Mouse (Mus musculus): ENCODE measurements around the gene Cpeb4. TPM values are rescaled to one million over a fixed set of nuclear protein-coding genes. Genes with fewer than 3 reads are reported as not detected.
A peak's percentile ranks its signal among the peaks of the same experiment; 100 is the strongest.

Gene Cpeb4
- polyA plus RNA-seq, 1 experiment from 2014 or later, result 5.0 TPM

DNA sequence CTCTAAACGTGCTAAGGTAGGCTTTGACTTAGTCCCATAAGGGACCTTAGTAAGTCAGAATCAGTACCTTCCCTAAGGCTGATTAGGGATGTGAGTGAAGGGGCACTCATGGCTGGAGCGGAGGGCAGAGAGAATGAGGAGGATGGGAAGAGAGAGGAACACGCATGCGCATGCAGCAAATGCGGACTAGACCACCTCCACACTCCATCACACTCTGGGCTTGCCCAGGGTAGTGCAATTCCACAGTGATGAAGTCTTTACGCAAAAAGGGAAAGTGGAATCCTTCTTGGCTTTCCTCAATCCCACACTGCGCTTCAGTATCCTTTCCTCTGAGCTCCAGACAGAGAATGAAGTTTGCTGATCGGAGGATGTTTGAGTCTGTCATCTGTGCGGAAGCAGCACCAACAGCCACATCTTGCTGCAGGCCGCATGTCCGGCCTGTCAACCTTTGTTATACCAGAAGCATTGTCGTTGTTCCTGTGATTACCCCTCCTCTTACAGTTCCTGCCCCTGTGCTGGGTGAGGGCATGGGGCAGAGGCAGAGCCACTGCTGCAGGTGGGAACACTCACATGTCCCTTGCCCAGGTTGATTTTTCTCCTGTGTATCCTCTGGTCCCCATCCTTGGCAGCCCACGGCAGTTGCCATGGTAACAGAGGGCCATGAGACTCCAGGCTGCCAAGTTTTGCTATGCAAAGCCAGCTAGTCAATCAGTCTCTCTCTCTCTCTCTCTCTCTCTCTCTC is 69.1 kb downstream of the Cpeb4 start:
- no peak overlapping the region for H3K27ac ChIP-seq (ENCODE audit: low read depth, low read length)
- H3K4me1 ChIP-seq (ENCODE audit: control insufficient read depth, insufficient read depth, low read length), result no peaks in the 10 kb centered on the region
- ATAC-seq (ENCODE audit: low FRiP score, low TSS enrichment), result no peak
- no peaks in the 10 kb centered on the region for H3K9me3 ChIP-seq (ENCODE audit: control insufficient read depth, low read length)
- H3K36me3 ChIP-seq (ENCODE audit: control insufficient read depth, insufficient read depth, low read length), result no peaks in the 10 kb centered on the region
- no peak overlapping the region for H3K9ac ChIP-seq (ENCODE audit: low read depth, low read length)
- no peaks in the 10 kb centered on the region for H3K27me3 ChIP-seq (ENCODE audit: control insufficient read depth, insufficient read depth, low read length)
- H3K4me2 ChIP-seq (replicated peaks; ENCODE audit: low read depth, low read length), result no peak overlapping the region
- no peak overlapping the region for H3K4me3 ChIP-seq (ENCODE audit: low read length)
- 68% methylated on average over 13 of the region's 13 CpGs for WGBS

DNA sequence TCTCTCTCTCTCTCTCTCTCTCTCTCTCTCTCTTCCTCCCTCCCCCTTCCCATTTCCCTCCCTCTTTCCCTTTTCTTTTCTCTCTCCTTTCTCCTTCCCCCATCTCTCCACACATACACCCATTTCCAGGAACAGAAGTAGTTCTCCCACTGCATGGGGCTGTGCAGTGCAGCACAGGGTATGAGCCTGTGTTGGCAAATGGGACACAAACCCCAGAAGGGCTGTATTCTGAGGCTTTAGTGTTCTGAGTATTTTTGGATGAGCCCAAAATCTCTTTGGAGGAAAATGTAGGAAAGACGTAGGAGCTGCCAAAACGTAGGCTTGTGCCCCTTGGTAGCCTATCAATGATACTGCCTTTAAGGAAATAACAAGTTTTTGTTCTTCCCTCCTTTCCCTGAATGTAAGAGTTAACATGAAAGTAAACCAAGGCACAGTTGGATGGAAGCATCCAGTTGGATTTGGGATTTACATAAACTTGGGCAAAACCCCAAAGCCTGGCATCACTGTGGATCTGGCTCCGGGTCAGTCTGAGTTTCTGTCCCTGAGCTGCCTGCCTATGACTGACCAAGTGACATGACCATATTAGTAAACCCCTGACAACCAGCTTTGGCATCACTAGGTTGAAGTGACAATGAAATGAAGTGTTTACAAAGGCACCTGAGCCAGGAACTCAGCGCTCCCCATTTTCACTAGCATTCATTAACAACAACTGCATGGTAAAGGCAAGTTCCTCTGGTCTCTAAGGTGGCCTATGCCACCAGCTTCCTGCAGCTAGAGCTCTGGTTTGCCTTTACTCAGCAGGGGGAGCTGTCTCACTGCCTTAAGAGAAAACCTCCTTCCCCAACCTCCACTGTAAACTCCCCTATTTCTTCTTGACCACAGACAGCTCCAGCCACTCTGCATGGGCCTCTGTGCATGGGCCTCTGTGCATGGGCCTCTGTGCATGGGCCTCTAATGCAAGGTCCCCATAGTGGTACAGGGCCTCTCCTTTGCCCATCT is 69.9 kb downstream of the Cpeb4 start:
- Histone ChIP-seq H3K9me3 (ENCODE audit: control insufficient read depth, low read length) (no peaks in the 10 kb centered on the region), H3K4me2 (replicated peaks; ENCODE audit: low read depth, low read length) (no peak overlapping the region), H3K4me1 (ENCODE audit: control insufficient read depth, insufficient read depth, low read length) (no peaks in the 10 kb centered on the region), H3K36me3 (ENCODE audit: control insufficient read depth, insufficient read depth, low read length) (no peaks in the 10 kb centered on the region), H3K27me3 (ENCODE audit: control insufficient read depth, insufficient read depth, low read length) (no peaks in the 10 kb centered on the region), H3K9ac (ENCODE audit: low read depth, low read length) (no peak overlapping the region), H3K27ac (ENCODE audit: low read depth, low read length) (no peak overlapping the region), H3K4me3 (ENCODE audit: low read length) (no peak overlapping the region)
- ATAC-seq (ENCODE audit: low FRiP score, low TSS enrichment), result no peak; the same call in 1 of the 2 replicates
- WGBS, result 82% methylated on average over 4 of the region's 4 CpGs

- WGBS, result 77% methylated on average over 3 of the region's 3 CpGs
- Histone ChIP-seq H3K9ac (ENCODE audit: low read depth, low read length) (no peak overlapping the region), H3K27ac (ENCODE audit: low read depth, low read length) (no peak overlapping the region), H3K27me3 (ENCODE audit: control insufficient read depth, insufficient read depth, low read length) (0 out of 2 replicates have a peak, but pooled peaks cover 2% of the 10 kb centered on the region), H3K36me3 (ENCODE audit: control insufficient read depth, insufficient read depth, low read length) (no peaks in the 10 kb centered on the region), H3K4me2 (replicated peaks; ENCODE audit: low read depth, low read length) (no peak overlapping the region), H3K4me1 (ENCODE audit: control insufficient read depth, insufficient read depth, low read length) (peaks cover 7% of the 10 kb centered on the region; the same call in 1 of the 2 replicates), H3K9me3 (ENCODE audit: control insufficient read depth, low read length) (no peaks in the 10 kb centered on the region), H3K4me3 (ENCODE audit: low read length) (no peak overlapping the region)
- ATAC-seq (ENCODE audit: low FRiP score, low TSS enrichment), result no peak
Measured at GRCm38 (mm10) chr11:31945471-31945870, 73.5 kb downstream of the Cpeb4 start.

- ATAC-seq (ENCODE audit: low FRiP score, low TSS enrichment), result peak; percentile 75
Measured at GRCm38 (mm10) chr11:31948462-31949330, 76.7 kb downstream of the Cpeb4 start.

GRCm38 (mm10) chr11:31949331-31949785 is 77.3 kb downstream of the Cpeb4 start:
- peaks cover 7% of the 10 kb centered on the region; the same call in 1 of the 2 replicates for H3K4me1 ChIP-seq (ENCODE audit: control insufficient read depth, insufficient read depth, low read length)
- no peak overlapping the region for H3K27ac ChIP-seq (ENCODE audit: low read depth, low read length)
- 2% methylated on average over 17 of the region's 17 CpGs for WGBS
- H3K9me3 ChIP-seq (ENCODE audit: control insufficient read depth, low read length), result no peaks in the 10 kb centered on the region
- peak overlapping the region; percentile 56 for H3K4me2 ChIP-seq (replicated peaks; ENCODE audit: low read depth, low read length)
- 0 out of 2 replicates have a peak, but pooled peaks cover 6% of the 10 kb centered on the region for H3K27me3 ChIP-seq (ENCODE audit: control insufficient read depth, insufficient read depth, low read length)
- peak overlapping the region; percentile 37; the same call in 1 of the 2 replicates for H3K9ac ChIP-seq (ENCODE audit: low read depth, low read length)
- peak overlapping the region; percentile 41 for H3K4me3 ChIP-seq (ENCODE audit: low read length)
- ATAC-seq (ENCODE audit: low FRiP score, low TSS enrichment), result peak; percentile 77; the same call in 1 of the 2 replicates
- no peaks in the 10 kb centered on the region for H3K36me3 ChIP-seq (ENCODE audit: control insufficient read depth, insufficient read depth, low read length)

More at GRCm38 (mm10) chr11:31948462-31949330, 76.7 kb downstream of the Cpeb4 start:
- H3K9ac ChIP-seq (ENCODE audit: low read depth, low read length), result 0 out of 2 replicates have a peak overlapping the region, but pooled peaks have one; percentile 5
- H3K4me2 ChIP-seq (replicated peaks; ENCODE audit: low read depth, low read length), result peak overlapping the region; percentile 56
- peaks cover 7% of the 10 kb centered on the region; the same call in 1 of the 2 replicates for H3K4me1 ChIP-seq (ENCODE audit: control insufficient read depth, insufficient read depth, low read length)
- WGBS, result 23% methylated on average over 15 of the region's 15 CpGs
- H3K4me3 ChIP-seq (ENCODE audit: low read length), result peak overlapping the region; percentile 41
- no peaks in the 10 kb centered on the region for H3K36me3 ChIP-seq (ENCODE audit: control insufficient read depth, insufficient read depth, low read length)
- no peaks in the 10 kb centered on the region for H3K9me3 ChIP-seq (ENCODE audit: control insufficient read depth, low read length)
- no peak overlapping the region for H3K27ac ChIP-seq (ENCODE audit: low read depth, low read length)
- H3K27me3 ChIP-seq (ENCODE audit: control insufficient read depth, insufficient read depth, low read length), result 0 out of 2 replicates have a peak, but pooled peaks cover 6% of the 10 kb centered on the region

GRCm38 (mm10) chr11:31960071-31960470 is 88.1 kb downstream of the Cpeb4 start:
- H3K36me3 ChIP-seq (ENCODE audit: control insufficient read depth, insufficient read depth, low read length), result no peaks in the 10 kb centered on the region
- no peak for ATAC-seq (ENCODE audit: low FRiP score, low TSS enrichment)
- no peak overlapping the region for H3K4me2 ChIP-seq (replicated peaks; ENCODE audit: low read depth, low read length)
- no peaks in the 10 kb centered on the region for H3K27me3 ChIP-seq (ENCODE audit: control insufficient read depth, insufficient read depth, low read length)
- H3K4me3 ChIP-seq (ENCODE audit: low read length), result no peak overlapping the region
- H3K4me1 ChIP-seq (ENCODE audit: control insufficient read depth, insufficient read depth, low read length), result no peaks in the 10 kb centered on the region
- no peak overlapping the region for H3K27ac ChIP-seq (ENCODE audit: low read depth, low read length)
- H3K9me3 ChIP-seq (ENCODE audit: control insufficient read depth, low read length), result no peaks in the 10 kb centered on the region
- H3K9ac ChIP-seq (ENCODE audit: low read depth, low read length), result no peak overlapping the region

- no peaks in the 10 kb centered on the region for H3K36me3 ChIP-seq (ENCODE audit: control insufficient read depth, insufficient read depth, low read length)
- 100% methylated on average over 1 of the region's 1 CpGs for WGBS
Measured at GRCm38 (mm10) chr11:31963993-31964392, 92.0 kb downstream of the Cpeb4 start.

More at GRCm38 (mm10) chr11:31963993-31964392, 92.0 kb downstream of the Cpeb4 start:
- Histone ChIP-seq H3K9me3 (ENCODE audit: control insufficient read depth, low read length) (no peaks in the 10 kb centered on the region), H3K27ac (ENCODE audit: low read depth, low read length) (no peak overlapping the region), H3K27me3 (ENCODE audit: control insufficient read depth, insufficient read depth, low read length) (no peaks in the 10 kb centered on the region), H3K4me1 (ENCODE audit: control insufficient read depth, insufficient read depth, low read length) (no peaks in the 10 kb centered on the region), H3K4me2 (replicated peaks; ENCODE audit: low read depth, low read length) (no peak overlapping the region), H3K9ac (ENCODE audit: low read depth, low read length) (no peak overlapping the region), H3K4me3 (ENCODE audit: low read length) (no peak overlapping the region)
- ATAC-seq (ENCODE audit: low FRiP score, low TSS enrichment), result no peak

Measured in kidney, embryonic 14.5 days (tissue).